Mouse (Mus musculus) cerebellum, adult 2 months (tissue): ENCODE measurements at regions not wholly inside any gene's neighbourhood (a gene's known extent, or its start where the extent isn't known, plus 50 kb on each side); places are given as distances from the start of the nearest gene placed in this dataset.

Experiments
- CTCF ChIP-seq: fragments of 200-500 bp; IDR thresholded peaks from 2 replicates; pipeline ENCODE4 v1.5.1; 2011; ENCODE audit warnings: low read depth, mild to moderate bottlenecking, control low read depth, low read length, moderate library complexity, borderline replicate concordance; ENCODE audit not compliant: insufficient read depth
- POLR2A ChIP-seq: fragments of 200-500 bp; IDR thresholded peaks from 2 replicates; pipeline ENCODE4 v1.6.1; 2011; ENCODE audit warnings: low read length, control low read depth, borderline replicate concordance; ENCODE audit not compliant: insufficient read depth

GRCm38 (mm10) chr3:121609845-121610244, 60.7 kb upstream of the 4930432M17Rik start:
- TF ChIP-seq POLR2A (no peak), CTCF (no peak)
